Mouse (Mus musculus): ENCODE data around the gene Cep19.

DNA sequence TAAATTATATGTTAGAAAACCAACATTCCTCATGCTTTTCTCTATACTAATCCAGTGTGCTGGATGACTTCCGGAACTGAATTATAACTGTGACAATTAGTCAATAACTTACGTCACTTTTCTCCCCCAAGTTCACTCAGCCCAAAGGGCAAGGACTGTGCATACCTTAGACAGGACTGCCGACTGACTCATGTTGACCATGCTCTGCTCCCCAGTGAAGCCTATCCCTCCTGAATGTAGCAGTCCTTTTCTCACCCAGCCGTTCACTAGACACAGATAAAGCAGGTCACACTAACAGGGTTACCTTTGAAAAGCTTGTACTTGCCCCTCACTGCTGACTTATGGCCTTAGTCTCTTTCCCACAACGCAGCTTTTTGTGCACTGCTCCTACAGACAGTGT, 40.8 kb upstream of the Cep19 start:
- TF ChIP-seq CTCF (IDR thresholded peaks at IDR 0.05; ENCODE audit: low read depth, low read length), result no peak
- TF ChIP-seq GATA1 (IDR thresholded peaks at IDR 0.05; ENCODE audit: borderline replicate concordance, low read length), result no peak
- TF ChIP-seq TAL1 (conservative IDR thresholded peaks at IDR 0.05; ENCODE audit: low read depth, low read length), result no peak
- TF ChIP-seq POLR2AphosphoS5 (IDR thresholded peaks at IDR 0.05; ENCODE audit: insufficient replicate concordance, low read depth, low read length), result no peak
- TF ChIP-seq GATA2 (IDR thresholded peaks at IDR 0.05; ENCODE audit: borderline replicate concordance, low read depth, low read length), result no peak
